Mouse (Mus musculus): ENCODE data around the gene Olfr345. TPM values are rescaled to one million over a fixed set of nuclear protein-coding genes. Genes with fewer than 3 reads are reported as not detected.

Olfr345 gene
- polyA plus RNA-seq (2014; fragmentation: Nextera tagmentation; extraction: Ambion mirVana), result not detected in 2 replicates

DNA sequence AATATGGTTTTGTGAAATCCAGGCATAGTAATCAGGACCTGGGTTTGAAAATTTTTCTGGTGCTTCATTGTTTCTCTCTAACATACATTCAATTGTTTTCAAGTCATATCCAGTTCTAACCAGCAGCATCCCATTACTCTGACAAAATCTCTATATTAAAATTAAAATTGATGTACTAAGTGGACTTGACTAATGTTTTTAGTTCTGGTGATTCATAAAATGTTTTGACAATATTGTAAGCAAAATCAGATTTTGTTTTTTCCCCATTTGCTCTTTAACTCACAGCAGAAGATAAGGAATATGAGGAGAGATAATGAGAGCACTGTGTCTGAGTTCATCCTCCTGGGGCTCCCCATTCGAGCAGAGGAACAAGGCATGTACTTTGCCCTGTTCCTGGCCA, at the start of gene Olfr345:
Gene Olfr345, plus strand, starts transcription at position 301 of the 400 bp plus-strand sequence.
- Histone ChIP-seq H3K9me3 (ENCODE audit: control insufficient read depth, low read length) (no peaks in the 10 kb centered on the region; the same call in 1 of the 2 replicates), H3K36me3 (ENCODE audit: control insufficient read depth, insufficient read depth, low read length) (no peaks in the 10 kb centered on the region), H3K4me3 (ENCODE audit: low read depth, low read length) (no peak within 1 kb of the TSS), H3K4me1 (replicated peaks; ENCODE audit: control insufficient read depth, insufficient read depth, low read length) (no peaks in the 10 kb centered on the region), H3K27ac (ENCODE audit: low read depth, low read length) (no peak within 1 kb of the TSS), H3K9ac (ENCODE audit: low read length) (no peak within 1 kb of the TSS), H3K4me2 (ENCODE audit: low read depth, low read length, severe bottlenecking) (no peak within 1 kb of the TSS), H3K27me3 (ENCODE audit: control insufficient read depth, insufficient read depth, low read length) (no peaks in the 10 kb centered on the region)
- DNase-seq (ENCODE audit: low spot score), result no peak
- 77% methylated on average over 1 of the region's 1 CpGs for whole genome bisulfite sequencing
- no peak for ATAC-seq (replicated peaks; ENCODE audit: low FRiP score)

GRCm38 (mm10) chr2:36685488-36685887, 45.6 kb downstream of the Olfr345 start, which contains the start of gene Olfr346:
Gene Olfr346, plus strand, starts transcription at chr2:36685788.
- no peaks in the 10 kb centered on the region for H3K27me3 ChIP-seq (ENCODE audit: control insufficient read depth, insufficient read depth, low read length)
- H3K27ac ChIP-seq (ENCODE audit: low read depth, low read length), result no peak within 1 kb of the TSS
- H3K4me1 ChIP-seq (replicated peaks; ENCODE audit: control insufficient read depth, insufficient read depth, low read length), result no peaks in the 10 kb centered on the region
- no peak within 1 kb of the TSS for H3K4me2 ChIP-seq (ENCODE audit: low read depth, low read length, severe bottlenecking)
- peaks cover 2% of the 10 kb centered on the region for H3K9me3 ChIP-seq (ENCODE audit: control insufficient read depth, low read length)
- DNase-seq (ENCODE audit: low spot score) (no peak), ATAC-seq (replicated peaks; ENCODE audit: low FRiP score) (no peak)
- H3K9ac ChIP-seq (ENCODE audit: low read length), result no peak within 1 kb of the TSS
- H3K36me3 ChIP-seq (ENCODE audit: control insufficient read depth, insufficient read depth, low read length), result no peaks in the 10 kb centered on the region
- no peak within 1 kb of the TSS for H3K4me3 ChIP-seq (ENCODE audit: low read depth, low read length)
- WGBS, result 90% methylated on average over 1 of the region's 1 CpGs

Other genes with a start within 250 kb of the Olfr345 start
- not detected in 2 replicates for gene Olfr339, start 221.1 kb upstream of the Olfr345 start, polyA plus RNA-seq (2014; fragmentation: Nextera tagmentation; extraction: Ambion mirVana)
- gene Olfr340, start 187.5 kb upstream of the Olfr345 start, polyA plus RNA-seq (2014; fragmentation: Nextera tagmentation; extraction: Ambion mirVana), result not detected in 2 replicates
- gene Olfr341, start 157.6 kb upstream of the Olfr345 start, polyA plus RNA-seq (2014; fragmentation: Nextera tagmentation; extraction: Ambion mirVana), result not detected in 2 replicates
- not detected in 2 replicates for gene Olfr342, start 115.0 kb upstream of the Olfr345 start, polyA plus RNA-seq (2014; fragmentation: Nextera tagmentation; extraction: Ambion mirVana)
- gene Olfr344, start 73.4 kb upstream of the Olfr345 start, polyA plus RNA-seq (2014; fragmentation: Nextera tagmentation; extraction: Ambion mirVana), result not detected in 2 replicates
- not detected in 2 replicates for gene Olfr346, start 45.7 kb downstream of the Olfr345 start, polyA plus RNA-seq (2014; fragmentation: Nextera tagmentation; extraction: Ambion mirVana)
- gene Olfr347, start 91.9 kb downstream of the Olfr345 start, polyA plus RNA-seq (2014; fragmentation: Nextera tagmentation; extraction: Ambion mirVana), result not detected in 2 replicates
- not detected in 2 replicates for gene Olfr348, start 144.2 kb downstream of the Olfr345 start, polyA plus RNA-seq (2014; fragmentation: Nextera tagmentation; extraction: Ambion mirVana)
- not detected in 2 replicates for gene Olfr50, start 150.5 kb downstream of the Olfr345 start, polyA plus RNA-seq (2014; fragmentation: Nextera tagmentation; extraction: Ambion mirVana)
- not detected in 2 replicates for gene Olfr3, start 177.0 kb downstream of the Olfr345 start, polyA plus RNA-seq (2014; fragmentation: Nextera tagmentation; extraction: Ambion mirVana)
- gene Olfr350, start 206.3 kb downstream of the Olfr345 start, polyA plus RNA-seq (2014; fragmentation: Nextera tagmentation; extraction: Ambion mirVana), result not detected in 2 replicates
- not detected in 2 replicates for gene Olfr351, start 222.6 kb downstream of the Olfr345 start, polyA plus RNA-seq (2014; fragmentation: Nextera tagmentation; extraction: Ambion mirVana)
- not detected in 2 replicates for gene Olfr352, start 228.4 kb downstream of the Olfr345 start, polyA plus RNA-seq (2014; fragmentation: Nextera tagmentation; extraction: Ambion mirVana)

Measured in forebrain, embryonic 11.5 days (tissue).